Mouse (Mus musculus): ENCODE data around the gene Gtpbp8. TPM values are rescaled to one million over a fixed set of nuclear protein-coding genes. Genes with fewer than 3 reads are reported as not detected.

The Gtpbp8 gene
- total and polyA plus RNA-seq, 3 experiments, result 13.5 to 17.8 (median 14.9) TPM

- DNase-seq, result peak; percentile 79
Observed at GRCm38 (mm10) chr16:44725286-44726223, 20.6 kb downstream of the Gtpbp8 start.

- no peak for DNase-seq
Observed at GRCm38 (mm10) chr16:44724847-44725246, 21.3 kb downstream of the Gtpbp8 start.

- peak; percentile 98 for DNase-seq
Observed at GRCm38 (mm10) chr16:44724083-44724787, 21.9 kb downstream of the Gtpbp8 start, which contains the start of gene Nepro. Nepro (plus strand) TSS chr16:44724301.

GRCm38 (mm10) chr16:44722666-44723065 lies 23.5 kb downstream of the Gtpbp8 start:
- DNase-seq, result peak; percentile 5

GRCm38 (mm10) chr16:44720518-44720917 lies 25.6 kb downstream of the Gtpbp8 start:
- DNase-seq, result no peak

- DNase-seq, result no peak
Observed at GRCm38 (mm10) chr16:44719349-44719748, 26.8 kb downstream of the Gtpbp8 start.

GRCm38 (mm10) chr16:44717838-44718237 lies 28.3 kb downstream of the Gtpbp8 start:
- DNase-seq, result no peak

- DNase-seq, result no peak
Observed at GRCm38 (mm10) chr16:44717141-44717634, 29.0 kb downstream of the Gtpbp8 start.

- peak; percentile 52 for DNase-seq
Observed at GRCm38 (mm10) chr16:44716305-44717140, 29.6 kb downstream of the Gtpbp8 start.

- DNase-seq, result no peak
Observed at GRCm38 (mm10) chr16:44703458-44703857, 42.7 kb downstream of the Gtpbp8 start.

GRCm38 (mm10) chr16:44702272-44702671 lies 43.9 kb downstream of the Gtpbp8 start:
- no peak for DNase-seq

GRCm38 (mm10) chr16:44701155-44701554 lies 45.0 kb downstream of the Gtpbp8 start:
- no peak for DNase-seq

- no peak for DNase-seq
Observed at GRCm38 (mm10) chr16:44697473-44698205, 48.5 kb downstream of the Gtpbp8 start.

- no peak for DNase-seq
Observed at GRCm38 (mm10) chr16:44695859-44696620, 50.1 kb downstream of the Gtpbp8 start.

GRCm38 (mm10) chr16:44695214-44695858 lies 50.8 kb downstream of the Gtpbp8 start:
- DNase-seq, result no peak

- peak; percentile 56 for DNase-seq
Observed at GRCm38 (mm10) chr16:44693695-44694094, 52.5 kb downstream of the Gtpbp8 start.

- no peak for DNase-seq
Observed at GRCm38 (mm10) chr16:44692541-44692940, 53.6 kb downstream of the Gtpbp8 start.

GRCm38 (mm10) chr16:44691561-44692141 lies 54.5 kb downstream of the Gtpbp8 start:
- DNase-seq, result peak; percentile 83

GRCm38 (mm10) chr16:44691066-44691465 lies 55.1 kb downstream of the Gtpbp8 start:
- peak; percentile 30 for DNase-seq
